Mouse (Mus musculus) cortical plate, adult 2 months (tissue): ENCODE data around the gene Afdn.

Source experiments
- CTCF ChIP-seq: fragments of 200-500 bp; IDR thresholded peaks from 2 replicates; pipeline ENCODE4 v1.5.1; 2011; ENCODE audit warnings: mild to moderate bottlenecking, control low read depth, low read length; ENCODE audit not compliant: insufficient read depth; ENCODE audit errors: extremely low read depth
- POLR2A ChIP-seq: fragments of 200-500 bp; IDR thresholded peaks from 2 replicates; pipeline ENCODE4 v1.6.1; 2011; ENCODE audit warnings: mild to moderate bottlenecking, low read length, control low read depth; ENCODE audit not compliant: insufficient read depth; ENCODE audit errors: extremely low read depth

DNA sequence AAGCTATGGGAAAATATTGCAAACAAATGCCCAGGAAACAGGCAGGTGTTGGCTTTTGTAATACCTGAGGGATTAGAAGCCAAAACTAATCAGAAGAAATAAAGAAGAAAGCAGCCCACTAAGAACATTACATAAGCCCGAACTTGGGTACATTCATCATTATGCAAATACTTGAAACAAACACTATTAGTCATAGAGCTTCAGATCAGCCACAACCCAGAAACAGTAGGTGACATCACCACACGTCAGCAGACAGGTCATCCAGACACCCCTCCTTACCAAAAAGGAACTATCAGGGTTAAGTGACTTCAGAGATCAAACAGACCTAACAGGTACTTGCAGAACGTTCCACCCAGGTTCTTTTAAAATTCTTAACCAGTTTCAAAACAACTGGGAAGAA is 165.6 kb downstream of the Afdn start:
- TF ChIP-seq CTCF, result no peak
- no peak for TF ChIP-seq POLR2A
